Mouse (Mus musculus) embryonic facial prominence, embryonic 13.5 days (tissue): ENCODE results near the gene Lsm7. TPM values are rescaled to one million over a fixed set of nuclear protein-coding genes. Genes with fewer than 3 reads are reported as not detected.
"Not testable (repeated sequence)": the region's sequence is repeated elsewhere in the genome, so short reads cannot be mapped to it uniquely, and the experiment has no call there.

Source experiments
- ATAC-seq: fragments of 200-750 bp; cut with Nextera tagmentation; 2 replicates; pipeline ENCODE4 v1.8.0; 2017; ENCODE audit warnings: low read depth; ENCODE audit not compliant: insufficient number of reproducible peaks, insufficient read depth, low FRiP score, low TSS enrichment
- H3K27ac ChIP-seq: fragments of 300-500 bp; sonication (generic); 2 replicates; pipeline ENCODE4 v1.5.1; 2015; ENCODE audit warnings: moderate library complexity, mild to moderate bottlenecking, inconsistent platforms
- H3K27me3 ChIP-seq: fragments of 300-500 bp; sonication (generic); 2 replicates; pipeline ENCODE4 v1.6.1; 2015; ENCODE audit warnings: mild to moderate bottlenecking, inconsistent platforms
- H3K36me3 ChIP-seq: fragments of 300-500 bp; sonication (generic); 2 replicates; pipeline ENCODE4 v1.6.1; 2015; ENCODE audit warnings: mild to moderate bottlenecking, inconsistent platforms
- H3K4me1 ChIP-seq: fragments of 300-500 bp; sonication (generic); 2 replicates; pipeline ENCODE4 v1.6.1; 2015; ENCODE audit warnings: inconsistent platforms
- H3K4me2 ChIP-seq: fragments of 300-500 bp; sonication (generic); 2 replicates; pipeline ENCODE4 v1.6.1; 2015; ENCODE audit warnings: moderate library complexity, mild to moderate bottlenecking, inconsistent platforms
- H3K4me3 ChIP-seq: fragments of 300-500 bp; sonication (generic); 2 replicates; pipeline ENCODE4 v1.5.1; 2015; ENCODE audit warnings: mild to moderate bottlenecking, inconsistent platforms
- H3K9ac ChIP-seq: fragments of 300-500 bp; sonication (generic); 2 replicates; pipeline ENCODE4 v1.6.1; 2015; ENCODE audit warnings: mild to moderate bottlenecking, inconsistent platforms
- H3K9me3 ChIP-seq: fragments of 300-500 bp; sonication (generic); 2 replicates; pipeline ENCODE4 v1.6.1; 2016; ENCODE audit warnings: inconsistent platforms
- WGBS: fragments of 180-500 bp; shearing (Covaris S2); methylation state at CpG from one replicate; pipeline ENCODE4 v1.1.7; 2015; ENCODE audit warnings: mixed read lengths; 5-methylcytosine and 5-hydroxymethylcytosine counted together
- polyA plus RNA-seq: library from polyadenylated mRNA; unstranded; fragments of >200 nt; fragmentation: Nextera tagmentation; extraction: Ambion mirVana; gene quantifications from 2 replicates; pipeline ENCODE4 v1.2.1, GENCODE M21; 2015

The Lsm7 gene
- polyA plus RNA-seq, 1 experiment from 2014 or later = 339 TPM

GRCm38 (mm10) chr10:80821991-80822390 is 33.0 kb downstream of the Lsm7 start:
- ATAC-seq = no peak
- H3K36me3 ChIP-seq = no peaks in the 10 kb centered on the region
- H3K4me3 ChIP-seq = no peak overlapping the region
- no peaks in the 10 kb centered on the region for H3K27me3 ChIP-seq
- no peak overlapping the region for H3K27ac ChIP-seq
- H3K9ac ChIP-seq = no peak overlapping the region
- H3K9me3 ChIP-seq = no peaks in the 10 kb centered on the region
- no peak overlapping the region for H3K4me2 ChIP-seq
- WGBS = 41% methylated on average over 2 of the region's 2 CpGs
- no peaks in the 10 kb centered on the region for H3K4me1 ChIP-seq

- 46% methylated on average over 3 of the region's 3 CpGs for WGBS
- Histone ChIP-seq H3K27ac (no peak overlapping the region), H3K9ac (no peak overlapping the region), H3K9me3 (no peaks in the 10 kb centered on the region), H3K4me1 (no peaks in the 10 kb centered on the region), H3K4me3 (no peak overlapping the region), H3K36me3 (no peaks in the 10 kb centered on the region), H3K4me2 (no peak overlapping the region), H3K27me3 (no peaks in the 10 kb centered on the region)
- no peak for ATAC-seq
These were observed 35.6 kb downstream of the Lsm7 start for GRCm38 (mm10) chr10:80819406-80819805.

- no peaks in the 10 kb centered on the region for H3K36me3 ChIP-seq
- no peak overlapping the region for H3K4me2 ChIP-seq
- no peaks in the 10 kb centered on the region for H3K9me3 ChIP-seq
- no peak overlapping the region for H3K9ac ChIP-seq
- no peaks in the 10 kb centered on the region for H3K27me3 ChIP-seq
- H3K27ac ChIP-seq = no peak overlapping the region
- ATAC-seq = no peak
- H3K4me1 ChIP-seq = no peaks in the 10 kb centered on the region
- WGBS = 59% methylated on average over 6 of the region's 6 CpGs
- H3K4me3 ChIP-seq = no peak overlapping the region
These were observed 36.3 kb downstream of the Lsm7 start for GRCm38 (mm10) chr10:80818599-80819281.

GRCm38 (mm10) chr10:80817955-80818354 is 37.1 kb downstream of the Lsm7 start:
- not testable (repeated sequence) for ATAC-seq, H3K27me3 ChIP-seq, H3K36me3 ChIP-seq, H3K4me3 ChIP-seq, H3K27ac ChIP-seq, H3K4me1 ChIP-seq, H3K9ac ChIP-seq, H3K9me3 ChIP-seq, H3K4me2 ChIP-seq
- 82% methylated on average over 7 of the region's 7 CpGs for WGBS

GRCm38 (mm10) chr10:80817164-80817563 is 37.8 kb downstream of the Lsm7 start:
- no peak for ATAC-seq

GRCm38 (mm10) chr10:80816303-80816702 is 38.7 kb downstream of the Lsm7 start:
- H3K36me3 ChIP-seq, H3K9me3 ChIP-seq, H3K27ac ChIP-seq, H3K4me1 ChIP-seq, H3K9ac ChIP-seq, H3K4me2 ChIP-seq, H3K4me3 ChIP-seq, H3K27me3 ChIP-seq, ATAC-seq: not testable (repeated sequence)
- WGBS = 79% methylated on average over 3 of the region's 3 CpGs

More at GRCm38 (mm10) chr10:80817164-80817563, 37.8 kb downstream of the Lsm7 start:
- H3K9ac ChIP-seq = no peak overlapping the region
- no peaks in the 10 kb centered on the region for H3K27me3 ChIP-seq
- H3K4me3 ChIP-seq = no peak overlapping the region
- no peaks in the 10 kb centered on the region for H3K4me1 ChIP-seq
- WGBS = 76% methylated on average over 2 of the region's 2 CpGs
- no peak overlapping the region for H3K4me2 ChIP-seq
- H3K9me3 ChIP-seq = no peaks in the 10 kb centered on the region
- no peaks in the 10 kb centered on the region for H3K36me3 ChIP-seq
- no peak overlapping the region for H3K27ac ChIP-seq

- no peak overlapping the region for H3K27ac ChIP-seq
- H3K9ac ChIP-seq = no peak overlapping the region
- WGBS = 65% methylated on average over 7 of the region's 7 CpGs
- peaks cover 6% of the 10 kb centered on the region for H3K4me1 ChIP-seq
- H3K36me3 ChIP-seq = no peaks in the 10 kb centered on the region
- peaks cover 15% of the 10 kb centered on the region for H3K27me3 ChIP-seq
- no peak overlapping the region for H3K4me2 ChIP-seq
- no peak overlapping the region for H3K4me3 ChIP-seq
- no peaks in the 10 kb centered on the region for H3K9me3 ChIP-seq
- ATAC-seq = no peak
These were observed 40.2 kb downstream of the Lsm7 start for GRCm38 (mm10) chr10:80814800-80815199.

GRCm38 (mm10) chr10:80813366-80813765 is 41.6 kb downstream of the Lsm7 start, which contains the start of gene Jsrp1:
TSS of gene Jsrp1 (minus strand) at chr10:80813498.
- H3K4me2 ChIP-seq = no peak within 1 kb of the TSS

GRCm38 (mm10) chr10:80812391-80813041 is 42.5 kb downstream of the Lsm7 start:
- H3K9ac ChIP-seq = peak overlapping the region; percentile 54
- H3K27ac ChIP-seq = no peak overlapping the region
- no peak overlapping the region for H3K4me3 ChIP-seq
- no peaks in the 10 kb centered on the region for H3K36me3 ChIP-seq
- no peak for ATAC-seq
- H3K27me3 ChIP-seq = peaks cover 36% of the 10 kb centered on the region
- 58% methylated on average over 5 of the region's 5 CpGs for WGBS
- H3K9me3 ChIP-seq = no peaks in the 10 kb centered on the region
- peaks cover 26% of the 10 kb centered on the region for H3K4me1 ChIP-seq
- H3K4me2 ChIP-seq = no peak overlapping the region

More at GRCm38 (mm10) chr10:80813366-80813765, 41.6 kb downstream of the Lsm7 start, which contains the start of gene Jsrp1:
- H3K9me3 ChIP-seq = no peaks in the 10 kb centered on the region
- peak within 1 kb of the TSS; percentile 54 for H3K9ac ChIP-seq
- WGBS = 70% methylated on average over 4 of the region's 4 CpGs
- no peak within 1 kb of the TSS for H3K27ac ChIP-seq
- H3K4me3 ChIP-seq = no peak within 1 kb of the TSS
- no peaks in the 10 kb centered on the region for H3K36me3 ChIP-seq
- H3K4me1 ChIP-seq = peaks cover 17% of the 10 kb centered on the region
- ATAC-seq = no peak
- H3K27me3 ChIP-seq = peaks cover 30% of the 10 kb centered on the region

GRCm38 (mm10) chr10:80810084-80810483 is 44.9 kb downstream of the Lsm7 start:
- peak overlapping the region; percentile 7; the same call in 1 of the 2 replicates for H3K4me3 ChIP-seq
- WGBS = 4% methylated on average over 20 of the region's 20 CpGs
- no peaks in the 10 kb centered on the region for H3K9me3 ChIP-seq
- ATAC-seq = no peak
- peaks cover 4% of the 10 kb centered on the region for H3K36me3 ChIP-seq
- H3K9ac ChIP-seq = peak overlapping the region; percentile 40
- peaks cover 46% of the 10 kb centered on the region for H3K27me3 ChIP-seq
- peaks cover 42% of the 10 kb centered on the region for H3K4me1 ChIP-seq
- peak overlapping the region; percentile 38 for H3K4me2 ChIP-seq
- H3K27ac ChIP-seq = no peak overlapping the region

- 6% methylated on average over 18 of the region's 18 CpGs for WGBS
- H3K4me1 ChIP-seq = peaks cover 42% of the 10 kb centered on the region
- H3K36me3 ChIP-seq = peaks cover 14% of the 10 kb centered on the region
- H3K27me3 ChIP-seq = peaks cover 46% of the 10 kb centered on the region
- H3K4me2 ChIP-seq = peak overlapping the region; percentile 39
- H3K4me3 ChIP-seq = peak overlapping the region; percentile 51
- no peaks in the 10 kb centered on the region for H3K9me3 ChIP-seq
- H3K9ac ChIP-seq = peak overlapping the region; percentile 54
- no peak overlapping the region for H3K27ac ChIP-seq
- ATAC-seq = no peak
These were observed 45.9 kb downstream of the Lsm7 start for GRCm38 (mm10) chr10:80808985-80809632.
